In genomic region chr5:7899537-7899936, GRCm38 (mm10) we compare ENCODE assay signal across 7 mouse cellular contexts.
DNase-seq lines count a peak whose midpoint lies in the region; ATAC-seq lines count a peak whose summit lies in the region.

No protein-coding gene starts in this region.

- no peak for ATAC-seq in kidney, embryonic 14.5 days (ENCODE audit: low FRiP score, low TSS enrichment)
- ATAC-seq in forebrain, embryonic 15.5 days (replicated peaks): peak; percentile 72; the same call in 1 of the 2 replicates
- ATAC-seq in activated CD4-positive, CD25-positive, alpha-beta regulatory T cell, adult 4 months: no peak

- no peaks in the 10 kb centered on the region for H3K27me3 ChIP-seq in kidney, embryonic 14.5 days (ENCODE audit: control insufficient read depth, insufficient read depth, low read length)
- H3K27me3 ChIP-seq in forebrain, embryonic 15.5 days: no peaks in the 10 kb centered on the region

- WGBS in kidney, embryonic 14.5 days: 64% methylated on average over 3 of the region's 3 CpGs
- WGBS in forebrain, embryonic 15.5 days: 76% methylated on average over 3 of the region's 3 CpGs

- no peak overlapping the region for H3K4me3 ChIP-seq in kidney, embryonic 14.5 days (ENCODE audit: low read length)
- H3K4me3 ChIP-seq in forebrain, embryonic 15.5 days: no peak overlapping the region

- H3K36me3 ChIP-seq in kidney, embryonic 14.5 days (ENCODE audit: control insufficient read depth, insufficient read depth, low read length): no peaks in the 10 kb centered on the region
- no peaks in the 10 kb centered on the region for H3K36me3 ChIP-seq in forebrain, embryonic 15.5 days

- no peaks in the 10 kb centered on the region for H3K4me1 ChIP-seq in kidney, embryonic 14.5 days (ENCODE audit: control insufficient read depth, insufficient read depth, low read length)
- H3K4me1 ChIP-seq in forebrain, embryonic 15.5 days: no peaks in the 10 kb centered on the region

- no peak overlapping the region for H3K9ac ChIP-seq in kidney, embryonic 14.5 days (ENCODE audit: low read depth, low read length)
- H3K9ac ChIP-seq in forebrain, embryonic 15.5 days (replicated peaks): no peak overlapping the region

- DNase-seq in kidney, postnatal 14 days: peak; percentile 15
- DNase-seq in ZHBTc4 (ENCODE audit: low read depth, low spot score): peak; percentile 9
- DNase-seq in left cerebral cortex, postnatal 36 days (ENCODE audit: low spot score in 2 of 2): peak; percentile 22 to 46
- peak; percentile 4 to 25 for DNase-seq in right cerebral cortex, postnatal 36 days (ENCODE audit: low spot score in 2 of 2)

- intact Hi-C loops in left cerebral cortex, postnatal 36 days (cut with DNase I): no loop called here

- no peak overlapping the region for H3K4me2 ChIP-seq in kidney, embryonic 14.5 days (replicated peaks; ENCODE audit: low read depth, low read length)
- no peak overlapping the region for H3K4me2 ChIP-seq in forebrain, embryonic 15.5 days (replicated peaks)

- H3K27ac ChIP-seq in kidney, embryonic 14.5 days (ENCODE audit: low read depth, low read length): no peak overlapping the region
- no peak overlapping the region for H3K27ac ChIP-seq in forebrain, embryonic 15.5 days (replicated peaks)

- no peaks in the 10 kb centered on the region for H3K9me3 ChIP-seq in kidney, embryonic 14.5 days (ENCODE audit: control insufficient read depth, low read length)
- H3K9me3 ChIP-seq in forebrain, embryonic 15.5 days: no peaks in the 10 kb centered on the region
